Mouse (Mus musculus): ENCODE data around the gene Tsga10ip. TPM values are rescaled to one million over a fixed set of nuclear protein-coding genes. Genes with fewer than 3 reads are reported as not detected.

Gene Tsga10ip
- polyA plus RNA-seq, 1 experiment from 2014 or later: 0.26 TPM

- WGBS (ENCODE audit: insufficient replicate concordance): under 1% methylated on average over 43 of the region's 43 CpGs
- H3K9ac ChIP-seq (ENCODE audit: low read depth, low read length): peak overlapping the region; percentile 93
- H3K36me3 ChIP-seq (ENCODE audit: control insufficient read depth, insufficient read depth): peaks cover 22% of the 10 kb centered on the region
- H3K9me3 ChIP-seq (replicated peaks; ENCODE audit: control insufficient read depth, low read length): no peaks in the 10 kb centered on the region
- peaks cover 31% of the 10 kb centered on the region for H3K4me1 ChIP-seq (ENCODE audit: control insufficient read depth, low read depth, low read length)
- H3K27ac ChIP-seq (ENCODE audit: low read length): peak overlapping the region; percentile 91
- no peaks in the 10 kb centered on the region for H3K27me3 ChIP-seq (ENCODE audit: control insufficient read depth, insufficient read depth, low read depth, low read length)
- peak; percentile 39 for ATAC-seq (ENCODE audit: low read depth)
- peak overlapping the region; percentile 99 for H3K4me3 ChIP-seq (ENCODE audit: low read depth, low read length)
- peak overlapping the region; percentile 97 for H3K4me2 ChIP-seq (ENCODE audit: low read depth, low read length)
These were observed 14.3 kb downstream of the Tsga10ip start for GRCm38 (mm10) chr19:5388011-5388441.

GRCm38 (mm10) chr19:5384715-5385114, 17.6 kb downstream of the Tsga10ip start:
- ATAC-seq (ENCODE audit: low read depth): no peak
- peaks cover 53% of the 10 kb centered on the region for H3K36me3 ChIP-seq (ENCODE audit: control insufficient read depth, insufficient read depth)

GRCm38 (mm10) chr19:5383326-5383725, 19.0 kb downstream of the Tsga10ip start:
- Histone ChIP-seq H3K4me2 (ENCODE audit: low read depth, low read length) (no peak overlapping the region), H3K36me3 (ENCODE audit: control insufficient read depth, insufficient read depth) (peaks cover 64% of the 10 kb centered on the region), H3K9ac (ENCODE audit: low read depth, low read length) (no peak overlapping the region), H3K4me3 (ENCODE audit: low read depth, low read length) (no peak overlapping the region), H3K9me3 (replicated peaks; ENCODE audit: control insufficient read depth, low read length) (no peaks in the 10 kb centered on the region), H3K27ac (ENCODE audit: low read length) (no peak overlapping the region), H3K4me1 (ENCODE audit: control insufficient read depth, low read depth, low read length) (peaks cover 17% of the 10 kb centered on the region), H3K27me3 (ENCODE audit: control insufficient read depth, insufficient read depth, low read depth, low read length) (no peaks in the 10 kb centered on the region)
- 89% methylated on average over 12 of the region's 12 CpGs for WGBS (ENCODE audit: insufficient replicate concordance)
- no peak for ATAC-seq (ENCODE audit: low read depth)

More at GRCm38 (mm10) chr19:5384715-5385114, 17.6 kb downstream of the Tsga10ip start:
- Histone ChIP-seq H3K9ac (ENCODE audit: low read depth, low read length) (no peak overlapping the region), H3K9me3 (replicated peaks; ENCODE audit: control insufficient read depth, low read length) (no peaks in the 10 kb centered on the region), H3K4me1 (ENCODE audit: control insufficient read depth, low read depth, low read length) (peaks cover 23% of the 10 kb centered on the region), H3K27me3 (ENCODE audit: control insufficient read depth, insufficient read depth, low read depth, low read length) (no peaks in the 10 kb centered on the region), H3K4me3 (ENCODE audit: low read depth, low read length) (no peak overlapping the region), H3K27ac (ENCODE audit: low read length) (no peak overlapping the region), H3K4me2 (ENCODE audit: low read depth, low read length) (no peak overlapping the region)
- WGBS (ENCODE audit: insufficient replicate concordance): 80% methylated on average over 8 of the region's 8 CpGs

- H3K27ac ChIP-seq (ENCODE audit: low read length): no peak overlapping the region
- H3K36me3 ChIP-seq (ENCODE audit: control insufficient read depth, insufficient read depth): peaks cover 36% of the 10 kb centered on the region
- H3K27me3 ChIP-seq (ENCODE audit: control insufficient read depth, insufficient read depth, low read depth, low read length): no peaks in the 10 kb centered on the region
- H3K9me3 ChIP-seq (replicated peaks; ENCODE audit: control insufficient read depth, low read length): no peaks in the 10 kb centered on the region
- no peaks in the 10 kb centered on the region for H3K4me1 ChIP-seq (ENCODE audit: control insufficient read depth, low read depth, low read length)
- no peak for ATAC-seq (ENCODE audit: low read depth)
- H3K4me2 ChIP-seq (ENCODE audit: low read depth, low read length): no peak overlapping the region
- H3K9ac ChIP-seq (ENCODE audit: low read depth, low read length): no peak overlapping the region
- no peak overlapping the region for H3K4me3 ChIP-seq (ENCODE audit: low read depth, low read length)
- WGBS (ENCODE audit: insufficient replicate concordance): 72% methylated on average over 1 of the region's 1 CpGs
These were observed 24.9 kb downstream of the Tsga10ip start for GRCm38 (mm10) chr19:5377446-5377845.

- Histone ChIP-seq H3K9me3 (replicated peaks; ENCODE audit: control insufficient read depth, low read length) (no peaks in the 10 kb centered on the region), H3K27me3 (ENCODE audit: control insufficient read depth, insufficient read depth, low read depth, low read length) (no peaks in the 10 kb centered on the region), H3K4me2 (ENCODE audit: low read depth, low read length) (no peak overlapping the region), H3K9ac (ENCODE audit: low read depth, low read length) (no peak overlapping the region), H3K4me3 (ENCODE audit: low read depth, low read length) (no peak overlapping the region), H3K36me3 (ENCODE audit: control insufficient read depth, insufficient read depth) (peaks cover 25% of the 10 kb centered on the region), H3K27ac (ENCODE audit: low read length) (no peak overlapping the region), H3K4me1 (ENCODE audit: control insufficient read depth, low read depth, low read length) (no peaks in the 10 kb centered on the region)
- WGBS (ENCODE audit: insufficient replicate concordance): 70% methylated on average over 4 of the region's 4 CpGs
- no peak for ATAC-seq (ENCODE audit: low read depth)
These were observed 27.6 kb downstream of the Tsga10ip start for GRCm38 (mm10) chr19:5374748-5375147.

GRCm38 (mm10) chr19:5374177-5374576, 28.1 kb downstream of the Tsga10ip start:
- no peak overlapping the region for H3K27ac ChIP-seq (ENCODE audit: low read length)
- no peak overlapping the region for H3K4me2 ChIP-seq (ENCODE audit: low read depth, low read length)
- H3K4me3 ChIP-seq (ENCODE audit: low read depth, low read length): no peak overlapping the region
- peaks cover 24% of the 10 kb centered on the region for H3K36me3 ChIP-seq (ENCODE audit: control insufficient read depth, insufficient read depth)
- H3K4me1 ChIP-seq (ENCODE audit: control insufficient read depth, low read depth, low read length): no peaks in the 10 kb centered on the region
- H3K9me3 ChIP-seq (replicated peaks; ENCODE audit: control insufficient read depth, low read length): no peaks in the 10 kb centered on the region
- H3K9ac ChIP-seq (ENCODE audit: low read depth, low read length): no peak overlapping the region
- H3K27me3 ChIP-seq (ENCODE audit: control insufficient read depth, insufficient read depth, low read depth, low read length): no peaks in the 10 kb centered on the region
- WGBS (ENCODE audit: insufficient replicate concordance): 67% methylated on average over 4 of the region's 4 CpGs
- ATAC-seq (ENCODE audit: low read depth): no peak

- H3K27ac ChIP-seq (ENCODE audit: low read length): no peak overlapping the region
These were observed 29.6 kb downstream of the Tsga10ip start for GRCm38 (mm10) chr19:5372724-5373123.

GRCm38 (mm10) chr19:5370932-5371331, 31.4 kb downstream of the Tsga10ip start:
- Histone ChIP-seq H3K4me3 (ENCODE audit: low read depth, low read length) (no peak overlapping the region), H3K36me3 (ENCODE audit: control insufficient read depth, insufficient read depth) (peaks cover 26% of the 10 kb centered on the region), H3K4me2 (ENCODE audit: low read depth, low read length) (no peak overlapping the region), H3K4me1 (ENCODE audit: control insufficient read depth, low read depth, low read length) (peaks cover 14% of the 10 kb centered on the region), H3K27ac (ENCODE audit: low read length) (no peak overlapping the region), H3K9me3 (replicated peaks; ENCODE audit: control insufficient read depth, low read length) (no peaks in the 10 kb centered on the region), H3K27me3 (ENCODE audit: control insufficient read depth, insufficient read depth, low read depth, low read length) (no peaks in the 10 kb centered on the region), H3K9ac (ENCODE audit: low read depth, low read length) (no peak overlapping the region)
- WGBS (ENCODE audit: insufficient replicate concordance): 82% methylated on average over 3 of the region's 3 CpGs
- ATAC-seq (ENCODE audit: low read depth): no peak

More at GRCm38 (mm10) chr19:5372724-5373123, 29.6 kb downstream of the Tsga10ip start:
- Histone ChIP-seq H3K4me3 (ENCODE audit: low read depth, low read length) (no peak overlapping the region), H3K9ac (ENCODE audit: low read depth, low read length) (no peak overlapping the region), H3K9me3 (replicated peaks; ENCODE audit: control insufficient read depth, low read length) (no peaks in the 10 kb centered on the region), H3K36me3 (ENCODE audit: control insufficient read depth, insufficient read depth) (peaks cover 26% of the 10 kb centered on the region), H3K4me2 (ENCODE audit: low read depth, low read length) (no peak overlapping the region), H3K4me1 (ENCODE audit: control insufficient read depth, low read depth, low read length) (peaks cover 8% of the 10 kb centered on the region), H3K27me3 (ENCODE audit: control insufficient read depth, insufficient read depth, low read depth, low read length) (no peaks in the 10 kb centered on the region)
- WGBS (ENCODE audit: insufficient replicate concordance): 79% methylated on average over 7 of the region's 7 CpGs
- ATAC-seq (ENCODE audit: low read depth): no peak

- Histone ChIP-seq H3K4me2 (ENCODE audit: low read depth, low read length) (peak overlapping the region; percentile 90), H3K4me3 (ENCODE audit: low read depth, low read length) (peak overlapping the region; percentile 92), H3K27ac (ENCODE audit: low read length) (peak overlapping the region; percentile 91), H3K9me3 (replicated peaks; ENCODE audit: control insufficient read depth, low read length) (no peaks in the 10 kb centered on the region), H3K4me1 (ENCODE audit: control insufficient read depth, low read depth, low read length) (peaks cover 29% of the 10 kb centered on the region), H3K9ac (ENCODE audit: low read depth, low read length) (peak overlapping the region; percentile 85), H3K27me3 (ENCODE audit: control insufficient read depth, insufficient read depth, low read depth, low read length) (no peaks in the 10 kb centered on the region), H3K36me3 (ENCODE audit: control insufficient read depth, insufficient read depth) (peaks cover 30% of the 10 kb centered on the region)
- WGBS (ENCODE audit: insufficient replicate concordance): 8% methylated on average over 11 of the region's 11 CpGs
- ATAC-seq (ENCODE audit: low read depth): no peak
These were observed 34.9 kb downstream of the Tsga10ip start for GRCm38 (mm10) chr19:5367455-5367854.
